19 mouse cellular contexts compared by ENCODE assay signal in the genomic region with DNA sequence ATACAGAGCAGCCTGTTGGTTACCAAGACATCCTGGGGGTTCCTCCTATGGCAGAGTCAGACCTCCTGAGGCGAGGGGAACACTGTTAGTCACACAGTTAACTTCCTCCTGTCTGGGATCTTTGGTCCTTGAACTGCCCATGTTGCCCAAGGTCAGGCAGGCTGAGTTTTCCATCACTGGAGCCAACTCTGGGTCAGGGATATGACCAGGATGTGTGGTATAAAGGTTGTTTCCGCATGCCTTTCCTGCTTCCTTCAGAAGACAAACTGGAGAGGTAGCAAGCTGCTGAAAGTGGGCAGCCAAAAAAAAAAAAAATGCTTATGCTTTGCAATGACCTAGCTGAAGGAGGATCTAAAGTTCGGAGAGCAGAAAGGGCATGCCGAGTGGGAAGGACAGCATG.
DNase-seq lines count a peak whose midpoint lies in the region.
"Had no signal": no experiment of that assay in that cellular context is flagged by ENCODE, and none has a peak within 500 bp of the region (broad histone marks: within the 10 kb centered on the region; RNA-seq: fewer than 3 reads in every experiment).

No protein-coding gene starts in this region.

- DNase-seq in heart, adult 11 months, result peak; percentile 85
- no peak for DNase-seq in heart, embryonic 10.5 days (ENCODE audit: low spot score)
- DNase-seq in kidney, adult 9 months, result peak; percentile 30
- DNase-seq in kidney, postnatal 4 days, result no peak
- DNase-seq in kidney, postnatal 25 days, result peak; percentile 30 to 53
- no peak for DNase-seq in MN1 (ENCODE audit: low spot score)
- DNase-seq: adrenal gland, postnatal 10 days; cerebellum, adult 11 months; cerebellum, adult 8-10 months; cerebellum, postnatal 14 days; embryo, embryonic 11 days; gastrocnemius, postnatal 10 days; heart, adult 2 months had no signal

- H3K27me3 ChIP-seq in heart, embryonic 10.5 days (ENCODE audit: insufficient read depth, poor library complexity, severe bottlenecking), result no peaks in the 10 kb centered on the region
- H3K27me3 ChIP-seq: embryonic facial prominence, embryonic 15.5 days; heart, embryonic 12.5 days had no signal

- peaks cover 3% of the 10 kb centered on the region; the same call in 1 of the 2 replicates for H3K4me1 ChIP-seq in heart, embryonic 10.5 days

- H3K4me3 ChIP-seq in heart, embryonic 10.5 days, result no peak overlapping the region
- H3K4me3 ChIP-seq: embryonic facial prominence, embryonic 15.5 days; erythroblast, embryonic 14.5 days; forebrain, embryonic 10.5 days; heart, adult 2 months; heart, embryonic 12.5 days; hindbrain, embryonic 10.5 days had no signal

- peaks cover 20% of the 10 kb centered on the region; the same call in 1 of the 2 replicates for H3K36me3 ChIP-seq in heart, embryonic 10.5 days
- H3K36me3 ChIP-seq: embryonic facial prominence, embryonic 15.5 days; forebrain, embryonic 10.5 days; hindbrain, embryonic 10.5 days had no signal

- 79% methylated on average over 4 of the region's 4 CpGs for WGBS in heart, embryonic 10.5 days

- H3K9me3 ChIP-seq in heart, embryonic 10.5 days, result no peaks in the 10 kb centered on the region
- H3K9me3 ChIP-seq: embryonic facial prominence, embryonic 15.5 days; forebrain, embryonic 10.5 days; heart, embryonic 12.5 days; hindbrain, embryonic 10.5 days had no signal

- H3K27ac ChIP-seq in heart, embryonic 10.5 days, result no peak overlapping the region
- H3K27ac ChIP-seq: embryonic facial prominence, embryonic 15.5 days; heart, adult 2 months; hindbrain, embryonic 14.5 days had no signal

Comparison
In these comparisons a context has a peak if more than half of its experiments do, and no peak if none do; other contexts are left out.
1. DNase-seq: peak in heart, adult 11 months (single experiment), kidney, adult 9 months (single experiment) and kidney, postnatal 25 days (2 of 2); none in heart, embryonic 10.5 days (single experiment), kidney, postnatal 4 days (0 of 2) and MN1 (single experiment).